Mouse (Mus musculus) right cerebral cortex, postnatal 14 days (tissue): ENCODE results near the gene Cxcr5.

ENCODE experiments used
- DNase-seq: peaks from one replicate; pipeline ENCODE4 v3.0.0; 2022

The Cxcr5 gene

GRCm38 (mm10) chr9:44561597-44561996 lies at the start of gene Cxcr5:
Gene Cxcr5 (minus strand): TSS chr9:44561877.
- no peak for DNase-seq

- DNase-seq = no peak
Measured at GRCm38 (mm10) chr9:44610371-44610770, 48.7 kb upstream of the Cxcr5 start.

DNA sequence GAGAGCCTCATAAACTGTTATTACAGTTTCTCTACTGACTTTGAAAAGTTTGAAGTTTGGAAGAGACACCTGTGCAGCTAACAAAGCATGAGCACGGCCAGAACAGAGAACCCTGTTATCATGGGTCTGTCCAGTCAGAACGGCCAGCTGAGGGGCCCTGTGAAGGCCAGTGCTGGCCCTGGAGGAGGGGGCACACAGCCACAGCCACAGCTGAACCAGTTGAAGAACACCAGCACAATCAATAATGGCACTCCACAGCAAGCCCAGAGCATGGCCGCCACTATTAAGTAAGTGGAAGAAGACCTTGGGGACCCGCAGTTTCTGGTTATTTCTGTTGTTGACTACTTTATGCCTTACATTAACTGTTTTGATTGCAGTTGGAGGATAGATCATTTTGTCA lies 45.6 kb upstream of the Cxcr5 start:
- DNase-seq = peak; percentile 11

DNA sequence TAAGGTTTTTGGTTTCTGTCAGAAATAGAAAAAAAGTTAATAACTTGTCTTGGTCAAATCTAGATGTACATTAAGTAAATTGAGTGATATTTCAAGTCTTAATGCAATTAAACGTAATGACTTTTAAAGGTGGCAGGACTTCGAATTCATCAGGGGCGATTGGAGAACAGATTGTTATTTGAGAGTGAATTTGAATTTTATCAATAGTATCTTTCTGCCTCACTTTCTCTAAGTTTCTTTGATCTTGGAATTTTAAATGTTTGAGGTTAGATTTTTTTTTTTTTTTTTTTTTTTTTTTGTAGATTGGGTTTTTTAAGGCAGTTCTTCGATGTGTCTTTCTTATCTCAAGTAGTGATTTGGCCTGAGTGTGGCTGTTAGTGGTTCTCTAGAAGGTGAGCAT lies 45.0 kb upstream of the Cxcr5 start:
- DNase-seq = no peak

GRCm38 (mm10) chr9:44605616-44606165 lies 44.0 kb upstream of the Cxcr5 start:
- no peak for DNase-seq

- peak; percentile 71 for DNase-seq
Measured at GRCm38 (mm10) chr9:44604779-44605615, 43.3 kb upstream of the Cxcr5 start, which contains the start of gene Ddx6. Gene Ddx6 (plus strand): TSS chr9:44604892.

- DNase-seq = peak; percentile 85
Measured at GRCm38 (mm10) chr9:44604290-44604778, 42.7 kb upstream of the Cxcr5 start.

- peak; percentile 52 for DNase-seq
Measured at GRCm38 (mm10) chr9:44603454-44604289, 42.0 kb upstream of the Cxcr5 start.

DNA sequence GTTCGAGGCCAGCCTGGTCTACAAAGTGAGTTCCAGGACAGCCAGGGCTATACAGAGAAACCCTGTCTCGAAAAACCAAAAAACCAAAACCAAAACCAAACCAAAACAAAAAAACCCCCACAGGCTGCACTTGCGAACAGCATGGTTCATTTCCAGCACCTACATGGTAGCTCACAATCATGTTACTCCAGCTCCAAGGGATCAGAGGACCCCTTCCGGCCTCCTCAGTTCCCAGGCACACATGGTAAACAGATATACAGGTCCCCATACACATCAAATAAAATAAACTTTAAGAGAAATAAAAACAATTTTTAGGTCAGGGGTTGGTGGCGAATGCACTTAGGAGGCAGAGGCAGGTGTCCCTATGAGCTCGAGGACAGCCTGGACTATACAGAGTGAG lies 41.1 kb upstream of the Cxcr5 start:
- DNase-seq = no peak

DNA sequence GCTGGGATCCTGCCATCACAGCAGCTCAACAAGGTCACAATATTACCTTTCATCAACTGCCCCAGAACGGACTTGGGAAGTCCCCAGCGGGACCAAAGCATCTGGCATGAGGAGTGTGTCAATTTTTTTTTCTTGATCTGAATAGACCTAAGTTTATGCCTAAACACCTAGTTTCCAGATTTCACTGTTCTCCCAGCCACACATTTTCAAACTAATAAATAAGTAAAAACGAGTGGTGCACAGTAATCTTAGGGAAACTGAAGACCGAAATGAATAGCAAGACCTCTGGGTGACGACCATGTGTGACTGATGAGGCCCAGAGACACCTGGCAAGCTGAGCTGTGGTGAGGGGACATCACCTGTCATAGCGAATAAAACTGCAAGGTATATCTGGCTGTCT lies 39.1 kb upstream of the Cxcr5 start:
- DNase-seq = no peak

DNA sequence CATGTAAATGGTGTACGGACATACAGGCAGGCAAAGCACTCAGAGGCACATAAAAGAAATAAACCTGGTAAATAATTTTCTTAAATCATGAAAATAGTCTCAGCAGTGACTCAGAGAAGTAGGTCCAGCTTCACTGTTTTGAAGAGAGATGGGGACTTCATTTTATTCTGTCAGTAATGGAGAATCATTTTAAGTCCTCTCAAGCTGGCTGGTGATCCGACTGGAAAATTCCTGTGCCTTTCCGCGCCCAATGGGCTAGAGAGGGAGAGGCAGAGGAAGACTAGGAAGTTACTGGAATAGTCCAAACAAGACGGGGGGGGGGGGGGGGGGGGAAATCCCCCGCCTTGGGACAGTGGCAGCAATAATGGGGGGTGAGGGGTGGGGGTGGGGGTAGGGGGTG lies 37.9 kb upstream of the Cxcr5 start:
- DNase-seq = no peak

DNA sequence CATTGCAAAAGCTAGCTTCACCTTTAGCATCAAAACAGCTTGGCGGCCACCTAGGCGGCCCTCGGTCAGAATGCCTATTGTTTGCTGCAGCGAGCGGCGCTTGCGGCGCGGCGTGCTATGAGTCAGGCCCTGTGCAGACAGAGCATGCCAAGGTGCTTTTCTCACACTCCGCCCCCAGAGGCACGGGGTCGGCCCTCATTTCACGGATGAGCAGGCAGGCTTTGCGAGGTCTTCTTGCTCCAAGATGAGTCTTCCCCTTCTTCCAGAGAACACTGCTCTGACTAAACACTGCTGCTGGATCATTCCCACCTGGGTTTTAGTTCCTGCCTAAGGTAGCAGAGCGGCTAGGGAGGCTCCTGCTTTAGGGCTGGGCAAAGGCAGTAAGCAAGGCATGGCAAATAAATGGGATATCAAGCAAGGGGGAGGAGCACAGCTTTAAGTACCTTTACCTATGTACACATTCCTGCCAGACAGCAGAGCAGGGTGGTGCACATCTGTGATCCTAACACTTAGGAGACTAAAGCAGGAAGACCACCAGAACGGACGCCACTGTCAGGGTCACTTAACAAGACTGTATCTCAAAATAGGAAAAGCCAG lies 37.3 kb upstream of the Cxcr5 start:
- DNase-seq = peak; percentile 11

GRCm38 (mm10) chr9:44597742-44598141 lies 36.1 kb upstream of the Cxcr5 start:
- DNase-seq = no peak

DNA sequence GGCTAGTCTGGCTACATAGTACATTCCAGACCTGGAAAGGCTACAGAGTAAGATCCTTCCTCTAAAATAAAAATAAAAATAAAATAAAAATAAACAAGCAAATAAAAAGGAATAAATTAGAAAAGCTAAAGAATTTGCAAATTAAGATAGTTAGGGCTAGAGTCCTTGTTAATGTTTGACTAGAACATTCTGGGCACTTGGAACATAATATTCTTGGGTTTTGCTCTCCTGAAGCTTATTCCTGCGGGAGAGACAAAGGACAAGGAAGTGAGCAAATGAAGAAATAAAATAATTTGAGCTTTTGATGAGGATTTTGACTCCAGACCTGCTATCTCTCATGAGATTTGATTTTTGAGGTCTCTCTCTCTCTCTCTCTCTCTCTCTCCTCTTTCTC lies 33.9 kb upstream of the Cxcr5 start:
- no peak for DNase-seq

- no peak for DNase-seq
Measured at GRCm38 (mm10) chr9:44594901-44595536, 33.3 kb upstream of the Cxcr5 start.

DNA sequence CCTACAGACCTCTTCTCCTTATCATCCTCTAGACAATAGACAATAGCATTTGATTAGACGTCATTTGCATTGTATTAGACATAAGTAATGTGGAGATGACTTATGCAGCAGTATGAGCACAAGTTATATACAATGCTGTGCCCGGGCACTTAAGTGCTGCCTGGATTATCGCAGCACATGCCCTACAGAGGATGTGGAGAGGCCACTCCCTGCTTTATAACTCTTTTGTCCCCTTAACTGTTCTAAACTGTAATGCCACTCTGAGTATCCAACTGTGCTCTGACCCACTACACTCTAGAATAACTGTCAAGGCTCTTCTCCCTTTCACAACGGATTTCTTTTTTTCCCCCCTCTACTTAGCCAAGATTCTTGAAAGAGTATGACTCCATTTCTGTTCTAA lies 32.2 kb upstream of the Cxcr5 start:
- DNase-seq = no peak

DNA sequence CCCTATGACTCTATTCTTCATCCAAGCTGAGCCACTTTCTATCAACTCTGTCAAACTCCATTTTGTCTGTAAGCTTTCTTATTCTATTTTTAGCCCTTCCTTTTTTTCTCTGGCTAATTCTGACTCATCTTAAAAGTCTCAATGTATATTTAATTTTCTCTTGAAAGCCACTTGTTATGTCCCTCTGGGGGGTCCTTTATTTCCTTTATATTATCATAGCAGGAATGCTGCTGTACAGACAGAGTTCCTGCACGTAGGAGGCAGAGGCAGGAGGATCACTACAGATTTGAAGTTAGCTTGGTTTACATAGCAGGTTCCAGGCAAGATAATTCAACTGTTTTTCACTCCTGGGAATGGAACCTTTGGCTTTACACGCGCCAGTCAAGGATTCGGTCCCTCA lies 31.5 kb upstream of the Cxcr5 start:
- no peak for DNase-seq

DNA sequence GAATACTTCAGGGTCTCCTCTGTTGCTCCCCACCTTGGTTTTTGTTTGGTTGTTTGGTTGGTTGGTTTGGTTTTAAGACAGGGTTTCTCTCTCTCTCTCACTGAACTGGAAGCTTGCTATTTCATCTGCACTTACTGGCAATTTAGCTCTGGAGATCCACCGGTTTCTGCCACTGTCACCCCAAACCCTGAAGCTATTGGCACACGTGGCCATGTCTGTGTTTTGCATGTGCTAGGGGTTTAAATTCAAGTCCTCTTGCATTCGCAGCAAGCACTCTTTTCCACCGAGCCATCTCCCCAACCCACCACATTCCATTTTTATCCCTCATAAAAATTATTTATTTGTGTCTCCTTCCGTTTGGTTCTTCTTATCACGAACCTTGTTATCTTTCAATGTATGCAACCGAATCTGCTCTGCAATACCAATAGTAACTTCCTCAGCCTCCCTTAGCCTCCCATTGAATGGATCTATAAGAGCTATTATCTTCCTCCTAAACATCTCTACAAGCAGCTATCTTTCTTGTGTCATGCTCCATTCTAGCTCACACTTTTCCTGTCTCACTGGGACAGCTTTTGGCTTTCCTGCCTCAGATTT lies 30.0 kb upstream of the Cxcr5 start:
- DNase-seq = no peak

- DNase-seq = no peak
Measured at GRCm38 (mm10) chr9:44590969-44591368, 29.3 kb upstream of the Cxcr5 start.

GRCm38 (mm10) chr9:44589095-44589494 lies 27.4 kb upstream of the Cxcr5 start:
- no peak for DNase-seq

DNA sequence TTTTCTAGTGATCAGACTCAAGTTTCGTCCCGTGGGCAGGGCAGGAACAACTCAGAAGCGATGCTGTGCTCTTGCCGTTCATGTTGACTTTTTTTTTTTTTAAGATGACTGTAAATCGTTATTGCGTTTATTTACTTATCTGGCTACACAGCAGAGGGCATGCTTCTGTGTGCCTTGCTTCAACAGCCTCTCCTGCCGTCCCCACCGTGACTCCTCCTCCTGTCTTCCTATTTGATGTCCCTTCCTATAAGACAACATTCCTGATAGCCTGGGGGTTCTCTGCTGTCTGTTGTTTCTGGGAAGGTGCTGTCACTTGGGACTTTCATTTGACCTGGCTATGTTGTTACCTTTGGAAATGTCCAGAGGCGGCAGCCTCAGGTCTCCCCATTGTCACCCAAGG lies 26.9 kb upstream of the Cxcr5 start:
- DNase-seq = no peak
